ENCODE assay signal across 11 mouse cellular contexts in genomic region chr6:17554757-17555156, GRCm38 (mm10).
DNase-seq lines count a peak whose midpoint lies in the region; ATAC-seq and TF ChIP-seq lines count a peak whose summit lies in the region.
"Had no signal": no experiment of that assay in that cellular context is flagged by ENCODE, and none has a peak within 500 bp of the region (broad histone marks: within the 10 kb centered on the region; RNA-seq: fewer than 3 reads in every experiment).

No protein-coding gene starts in this region.

- no peak overlapping the region for H3K27ac ChIP-seq in lung, postnatal 0 days (ENCODE audit: low read length)
- H3K27ac ChIP-seq in forebrain, embryonic 15.5 days (replicated peaks), result no peak overlapping the region
- H3K27ac ChIP-seq in kidney, embryonic 16.5 days (ENCODE audit: low read length), result 0 out of 2 replicates have a peak overlapping the region, but pooled peaks have one; percentile 25
- no peak overlapping the region for H3K27ac ChIP-seq in stomach, embryonic 16.5 days (ENCODE audit: low read length)

- no peaks in the 10 kb centered on the region; the same call in 1 of the 2 replicates for H3K4me1 ChIP-seq in lung, postnatal 0 days (ENCODE audit: insufficient read depth, low read depth, low read length)
- peaks cover 4% of the 10 kb centered on the region; the same call in 1 of the 2 replicates for H3K4me1 ChIP-seq in forebrain, embryonic 15.5 days
- H3K4me1 ChIP-seq in kidney, embryonic 16.5 days (ENCODE audit: insufficient read depth, low read length), result peaks cover 10% of the 10 kb centered on the region; the same call in 1 of the 2 replicates
- peaks cover 6% of the 10 kb centered on the region for H3K4me1 ChIP-seq in stomach, embryonic 16.5 days (ENCODE audit: control insufficient read depth, insufficient read depth, low read length)

- no peak for TF ChIP-seq EP300 in lung, postnatal 0 days (IDR thresholded peaks at IDR 0.05)

- H3K9me3 ChIP-seq in lung, postnatal 0 days (ENCODE audit: low read length), result no peaks in the 10 kb centered on the region
- H3K9me3 ChIP-seq in forebrain, embryonic 15.5 days, result no peaks in the 10 kb centered on the region
- no peaks in the 10 kb centered on the region for H3K9me3 ChIP-seq in kidney, embryonic 16.5 days (ENCODE audit: low read length)
- no peaks in the 10 kb centered on the region for H3K9me3 ChIP-seq in stomach, embryonic 16.5 days (replicated peaks; ENCODE audit: control insufficient read depth, low read length)
- H3K9me3 ChIP-seq: lung, embryonic 15.5 days had no signal

- no peak; the same call in 1 of the 2 replicates for ATAC-seq in lung, postnatal 0 days
- ATAC-seq in forebrain, embryonic 15.5 days (replicated peaks), result peak; percentile 84
- peak; percentile 80 for ATAC-seq in kidney, embryonic 16.5 days (ENCODE audit: low FRiP score, low TSS enrichment)
- peak; percentile 54; the same call in 1 of the 2 replicates for ATAC-seq in stomach, embryonic 16.5 days (ENCODE audit: insufficient read depth, low FRiP score)

- H3K9ac ChIP-seq in lung, postnatal 0 days (replicated peaks; ENCODE audit: low read depth), result no peak overlapping the region
- H3K9ac ChIP-seq in forebrain, embryonic 15.5 days (replicated peaks), result no peak overlapping the region
- H3K9ac ChIP-seq in kidney, embryonic 16.5 days (replicated peaks; ENCODE audit: low read length), result no peak overlapping the region
- no peak overlapping the region for H3K9ac ChIP-seq in stomach, embryonic 16.5 days (ENCODE audit: low read length)
- H3K9ac ChIP-seq: lung, embryonic 15.5 days had no signal

- no peak overlapping the region for H3K4me2 ChIP-seq in lung, postnatal 0 days (replicated peaks; ENCODE audit: low read depth, low read length)
- no peak overlapping the region for H3K4me2 ChIP-seq in forebrain, embryonic 15.5 days (replicated peaks)
- no peak overlapping the region for H3K4me2 ChIP-seq in kidney, embryonic 16.5 days (replicated peaks; ENCODE audit: low read depth, low read length)
- no peak overlapping the region for H3K4me2 ChIP-seq in stomach, embryonic 16.5 days (ENCODE audit: low read depth, low read length)
- H3K4me2 ChIP-seq: lung, embryonic 15.5 days had no signal

- no peaks in the 10 kb centered on the region for H3K27me3 ChIP-seq in lung, postnatal 0 days (replicated peaks; ENCODE audit: insufficient read depth, low read length)
- no peaks in the 10 kb centered on the region for H3K27me3 ChIP-seq in forebrain, embryonic 15.5 days
- H3K27me3 ChIP-seq in kidney, embryonic 16.5 days (ENCODE audit: insufficient read depth, low read length), result no peaks in the 10 kb centered on the region
- H3K27me3 ChIP-seq in stomach, embryonic 16.5 days (ENCODE audit: control insufficient read depth, insufficient read depth, low read length), result no peaks in the 10 kb centered on the region
- H3K27me3 ChIP-seq: lung, embryonic 15.5 days had no signal

- DNase-seq in lung, postnatal 0 days (ENCODE audit: low spot score), result peak; percentile 53
- DNase-seq in lung, postnatal 4 days, result no peak
- no peak for DNase-seq in cerebellum, adult 11 months
- no peak for DNase-seq in ovary, adult 18-20 months (ENCODE audit: low spot score)
- DNase-seq: embryo, embryonic 11 days; right cerebral cortex, postnatal 4 days; thymus, postnatal 25 days had no signal

- WGBS in lung, postnatal 0 days, result 45% methylated on average over 3 of the region's 3 CpGs
- WGBS in forebrain, embryonic 15.5 days, result 28% methylated on average over 3 of the region's 3 CpGs
- WGBS in kidney, embryonic 16.5 days, result 26% methylated on average over 3 of the region's 3 CpGs
- WGBS in stomach, embryonic 16.5 days, result 46% methylated on average over 3 of the region's 3 CpGs

- H3K36me3 ChIP-seq in lung, postnatal 0 days (ENCODE audit: insufficient read depth, low read length), result no peaks in the 10 kb centered on the region
- no peaks in the 10 kb centered on the region for H3K36me3 ChIP-seq in forebrain, embryonic 15.5 days
- H3K36me3 ChIP-seq in kidney, embryonic 16.5 days (ENCODE audit: insufficient read depth, low read length), result 0 out of 2 replicates have a peak, but pooled peaks cover 5% of the 10 kb centered on the region
- H3K36me3 ChIP-seq in stomach, embryonic 16.5 days (ENCODE audit: control insufficient read depth, insufficient read depth, low read length), result no peaks in the 10 kb centered on the region
- H3K36me3 ChIP-seq: lung, embryonic 15.5 days had no signal

- H3K4me3 ChIP-seq in lung, postnatal 0 days (ENCODE audit: low read depth, low read length), result no peak overlapping the region
- no peak overlapping the region for H3K4me3 ChIP-seq in forebrain, embryonic 15.5 days
- H3K4me3 ChIP-seq in kidney, embryonic 16.5 days (ENCODE audit: low read length), result no peak overlapping the region
- H3K4me3 ChIP-seq in stomach, embryonic 16.5 days (replicated peaks; ENCODE audit: low read length), result no peak overlapping the region
- H3K4me3 ChIP-seq: lung, embryonic 15.5 days had no signal

- no peak; the same call in 1 of the 2 replicates for TF ChIP-seq CTCF in lung, postnatal 0 days (IDR thresholded peaks at IDR 0.05)
